Mouse (Mus musculus) left cerebral cortex, postnatal 14 days (tissue): ENCODE measurements around the gene Zfp952. TPM values are rescaled to one million over a fixed set of nuclear protein-coding genes. Genes with fewer than 3 reads are reported as not detected.
A peak's percentile ranks its signal among the peaks of the same experiment; 100 is the strongest.

ENCODE experiments used
- DNase-seq, 2 experiments: peaks; one replicate each; pipeline ENCODE4 v3.0.0; 2021 to 2022; ENCODE audit warnings: low spot score in 2 of 2, mixed read lengths in 1 of 2
- intact Hi-C: fragments of 180-260 bp; cut with DNase I; formaldehyde crosslinking; loops from one replicate; pipeline ENCODE4 v1.15.1; 2025
- total RNA-seq, 2 experiments: library from RNA; stranded (reverse); gene quantifications; 2 replicates each; pipeline ENCODE4 v1.2.3; 2021

Zfp952 gene
- total RNA-seq, 2 experiments from 2014 or later, result 13.6 to 14.6 TPM

GRCm38 (mm10) chr17:33032900-33033891 lies 40.3 kb downstream of the Zfp952 start, which contains the start of gene Zfp763:
Gene Zfp763 (minus strand): TSS chr17:33033402.
- peak; percentile 85 to 90 for DNase-seq
- intact Hi-C loops, result no loop called here

Other genes with a start within 250 kb of the Zfp952 start
- 10 to 100 TPM; 74.4 to 87.0 TPM for gene Zfp871, start 204.8 kb upstream of the Zfp952 start, total RNA-seq
- 1 to 10 TPM; 8.0 to 8.5 TPM for gene Zfp811, start 183.2 kb upstream of the Zfp952 start, total RNA-seq
- 10 to 100 TPM; 21.5 to 22.4 TPM for gene Zfp799, start 162.9 kb upstream of the Zfp952 start, total RNA-seq
- gene Zfp870, start 101.5 kb upstream of the Zfp952 start, total RNA-seq, result 1 to 10 TPM; 8.0 to 8.3 TPM
- 1 to 10 TPM; 3.3 to 3.4 TPM for gene Cyp4f14, start 75.8 kb upstream of the Zfp952 start, total RNA-seq
- gene Cyp4f13, start 45.7 kb upstream of the Zfp952 start, total RNA-seq, result 10 to 100 TPM; 13.3 to 15.1 TPM
- gene Zfp472, start 27.3 kb upstream of the Zfp952 start, total RNA-seq, result 1 to 10 TPM; 3.1 to 3.4 TPM
- gene Zfp763, start 40.3 kb downstream of the Zfp952 start, total RNA-seq, result 10 to 100 TPM; 15.8 to 17.6 TPM
- not detected for gene 4921501E09Rik, start 74.9 kb downstream of the Zfp952 start, total RNA-seq
- gene Zfp563, start 96.2 kb downstream of the Zfp952 start, total RNA-seq, result 10 to 100 TPM; 15.6 to 16.5 TPM
- gene Morc2b, start 146.6 kb downstream of the Zfp952 start, total RNA-seq, result 1 to 10 TPM; 1.5 to 1.6 TPM
- gene Olfr55, start 175.3 kb downstream of the Zfp952 start, total RNA-seq, result not detected
- not detected for gene Olfr239, start 198.2 kb downstream of the Zfp952 start, total RNA-seq
- gene Olfr1564, start 228.6 kb downstream of the Zfp952 start, total RNA-seq, result 1 to 10 TPM in 1 of 2 experiments, under 1 TPM in 1; 0.63 to 1.2 TPM